Mouse (Mus musculus) liver, adult 2 months (tissue): ENCODE results near the gene Tshz2. TPM values are rescaled to one million over a fixed set of nuclear protein-coding genes. Genes with fewer than 3 reads are reported as not detected.

Experiments
- DNase-seq: peaks from one replicate; pipeline ENCODE4 v3.0.0-alpha.2; 2011; ENCODE audit warnings: low read depth, low spot score; ENCODE audit errors: extremely low read depth
- H3K27ac ChIP-seq: fragments of 200-500 bp; replicated peaks from 2 replicates; pipeline ENCODE4 v1.5.1; 2012; ENCODE audit warnings: low read depth, mild to moderate bottlenecking, control low read depth, inconsistent platforms, low read length; ENCODE audit not compliant: insufficient read depth
- H3K27me3 ChIP-seq: fragments of 200-500 bp; 2 replicates; pipeline ENCODE4 v1.6.1; 2012; ENCODE audit warnings: mild to moderate bottlenecking, moderate library complexity, low read length, inconsistent platforms; ENCODE audit not compliant: control insufficient read depth, insufficient read depth
- H3K36me3 ChIP-seq: fragments of 200-500 bp; 2 replicates; pipeline ENCODE4 v1.6.1; 2012; ENCODE audit warnings: low read length, inconsistent platforms; ENCODE audit not compliant: control insufficient read depth, insufficient read depth
- H3K4me1 ChIP-seq: fragments of 200-500 bp; 2 replicates; pipeline ENCODE4 v1.6.1; 2011; ENCODE audit warnings: low read length; ENCODE audit not compliant: control insufficient read depth, insufficient read depth
- H3K4me3 ChIP-seq: fragments of 200-500 bp; 2 replicates; pipeline ENCODE4 v1.5.1; 2011; ENCODE audit warnings: low read depth, mild to moderate bottlenecking, control low read depth, low read length, moderate library complexity; ENCODE audit not compliant: insufficient read depth
- H3K79me2 ChIP-seq: fragments of 200-500 bp; 2 replicates; pipeline ENCODE4 v1.6.1; 2012; ENCODE audit warnings: inconsistent platforms, mild to moderate bottlenecking, low read length, moderate library complexity; ENCODE audit not compliant: control insufficient read depth, insufficient read depth
- H3K9ac ChIP-seq: fragments of 200-500 bp; 2 replicates; pipeline ENCODE4 v1.6.1; 2012; ENCODE audit warnings: low read depth, mild to moderate bottlenecking, control low read depth, inconsistent platforms, low read length
- CTCF ChIP-seq: fragments of 200-500 bp; IDR thresholded peaks from 2 replicates; pipeline ENCODE4 v1.5.1; 2011; ENCODE audit warnings: low read depth, low read length, control low read depth
- POLR2A ChIP-seq: fragments of 200-500 bp; IDR thresholded peaks from 2 replicates; pipeline ENCODE4 v1.6.1; 2011; ENCODE audit warnings: low read length, control low read depth; ENCODE audit not compliant: insufficient read depth; ENCODE audit errors: extremely low read depth
- WGBS: fragments of 180-500 bp; shearing (Covaris S2); methylation state at CpG from one replicate; pipeline ENCODE4 v1.1.7; 2018; 5-methylcytosine and 5-hydroxymethylcytosine counted together
- polyA plus RNA-seq: library from polyadenylated mRNA; depleted of rRNA; stranded (reverse); fragments of >200 nt; gene quantifications from 2 replicates; pipeline ENCODE4 v1.2.3, GENCODE M21; 2012
- total RNA-seq: library from RNA; depleted of rRNA; stranded (reverse); fragments of >200 nt; gene quantifications from 2 replicates; pipeline ENCODE4 v1.2.3, GENCODE M21; 2014

Tshz2 gene
- total and polyA plus RNA-seq, 2 experiments = 3.3 to 4.1 TPM

- Histone ChIP-seq H3K27ac (no peak overlapping the region), H3K9ac (no peak overlapping the region), H3K4me3 (no peak overlapping the region), H3K4me1 (no peaks in the 10 kb centered on the region), H3K36me3 (no peaks in the 10 kb centered on the region), H3K79me2 (peaks cover 2% of the 10 kb centered on the region; the same call in 1 of the 2 replicates), H3K27me3 (no peaks in the 10 kb centered on the region)
- no peak for TF ChIP-seq CTCF
- no peak for TF ChIP-seq POLR2A
- DNase-seq = no peak
- 83% methylated on average over 8 of the region's 8 CpGs for WGBS
Observed at GRCm38 (mm10) chr2:169826833-169827232, 194.0 kb downstream of the Tshz2 start.

DNA sequence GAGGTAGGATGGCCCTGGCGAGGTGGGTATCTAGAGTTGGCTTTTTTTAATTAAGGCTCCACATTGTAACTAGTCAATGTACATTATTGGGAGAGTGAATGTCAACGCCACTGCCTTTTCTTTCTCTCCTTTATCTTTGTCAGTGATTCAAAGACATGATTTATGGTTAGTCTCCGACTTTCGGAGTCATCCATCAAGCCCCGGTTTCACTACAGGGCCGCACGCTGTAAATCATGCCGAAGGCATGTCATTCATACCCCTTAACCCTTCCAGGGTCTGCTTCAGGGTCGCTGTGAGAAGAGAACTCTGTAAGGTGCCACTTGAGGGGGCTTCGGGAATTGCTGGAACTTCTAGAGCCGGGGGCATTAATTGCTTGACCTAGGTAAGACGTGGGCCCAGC is 199.4 kb downstream of the Tshz2 start:
- DNase-seq = no peak
- no peak overlapping the region for H3K9ac ChIP-seq
- no peak overlapping the region for H3K27ac ChIP-seq
- no peaks in the 10 kb centered on the region for H3K4me1 ChIP-seq
- H3K27me3 ChIP-seq = no peaks in the 10 kb centered on the region
- H3K79me2 ChIP-seq = no peaks in the 10 kb centered on the region
- WGBS = 94% methylated on average over 12 of the region's 12 CpGs
- no peak overlapping the region for H3K4me3 ChIP-seq
- no peak for TF ChIP-seq POLR2A
- TF ChIP-seq CTCF = no peak
- no peaks in the 10 kb centered on the region for H3K36me3 ChIP-seq

DNA sequence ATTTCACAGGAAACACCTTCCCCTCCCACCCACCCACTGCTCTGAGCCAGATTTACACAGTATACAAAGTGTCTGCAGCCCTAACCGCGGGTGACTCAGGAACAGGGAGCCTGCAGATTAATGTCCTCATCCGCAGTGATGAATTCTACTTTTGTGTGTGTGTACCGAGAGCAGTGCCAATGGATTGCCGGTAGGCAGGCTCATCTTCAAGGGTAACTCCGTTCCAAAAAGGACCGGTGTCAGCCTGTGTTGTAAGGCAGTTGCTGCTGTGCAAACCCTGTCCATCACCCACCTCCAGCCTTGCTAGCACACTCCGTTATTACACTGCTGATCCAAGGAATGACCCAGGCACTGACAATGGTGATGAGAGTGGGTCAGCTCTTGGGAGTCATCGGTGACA is 200.8 kb downstream of the Tshz2 start:
- no peak overlapping the region for H3K9ac ChIP-seq
- WGBS = 82% methylated on average over 9 of the region's 9 CpGs
- no peak for DNase-seq

GRCm38 (mm10) chr2:169834602-169835001 is 201.8 kb downstream of the Tshz2 start:
- Histone ChIP-seq H3K4me3 (no peak overlapping the region), H3K9ac (no peak overlapping the region), H3K79me2 (no peaks in the 10 kb centered on the region), H3K36me3 (no peaks in the 10 kb centered on the region), H3K27me3 (no peaks in the 10 kb centered on the region), H3K27ac (no peak overlapping the region), H3K4me1 (no peaks in the 10 kb centered on the region)
- 61% methylated on average over 7 of the region's 7 CpGs for WGBS
- TF ChIP-seq CTCF (no peak), POLR2A (no peak)
- no peak for DNase-seq

More for the DNA sequence above, 200.8 kb downstream of the Tshz2 start:
- Histone ChIP-seq H3K27ac (no peak overlapping the region), H3K36me3 (no peaks in the 10 kb centered on the region), H3K79me2 (no peaks in the 10 kb centered on the region), H3K4me1 (no peaks in the 10 kb centered on the region), H3K27me3 (no peaks in the 10 kb centered on the region), H3K4me3 (no peak overlapping the region)
- TF ChIP-seq CTCF (no peak), POLR2A (no peak)

- no peak overlapping the region for H3K4me3 ChIP-seq
- WGBS = 92% methylated on average over 7 of the region's 7 CpGs
- no peak for DNase-seq
Observed at GRCm38 (mm10) chr2:169837031-169837605, 204.3 kb downstream of the Tshz2 start.

DNA sequence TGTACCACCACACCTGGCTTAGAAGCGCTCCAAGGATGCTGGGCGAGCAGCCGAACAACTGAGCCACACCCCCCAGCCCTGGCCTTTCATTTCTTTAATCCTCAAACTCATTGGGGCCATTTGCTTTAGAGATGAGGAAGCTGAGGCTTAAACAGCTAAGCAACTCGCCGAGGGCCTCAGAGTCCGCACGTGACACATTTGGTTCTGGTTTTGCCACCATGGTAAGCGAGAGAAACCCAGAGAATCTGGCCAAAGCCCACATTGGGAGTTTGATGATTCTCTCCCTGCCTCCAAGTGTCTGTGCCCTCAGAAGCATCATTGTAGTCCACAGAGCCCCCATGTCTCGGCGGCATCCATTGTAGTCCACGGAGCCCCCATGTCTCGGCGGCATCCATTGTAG is 205.7 kb downstream of the Tshz2 start:
- 96% methylated on average over 13 of the region's 13 CpGs for WGBS
- no peak for DNase-seq
- H3K4me3 ChIP-seq = no peak overlapping the region
- no peaks in the 10 kb centered on the region for H3K4me1 ChIP-seq
- no peaks in the 10 kb centered on the region for H3K27me3 ChIP-seq
- no peaks in the 10 kb centered on the region for H3K79me2 ChIP-seq
- no peak overlapping the region for H3K9ac ChIP-seq
- no peaks in the 10 kb centered on the region for H3K36me3 ChIP-seq
- TF ChIP-seq CTCF (no peak), POLR2A (no peak)
- H3K27ac ChIP-seq = no peak overlapping the region

More at GRCm38 (mm10) chr2:169837031-169837605, 204.3 kb downstream of the Tshz2 start:
- H3K27ac ChIP-seq = no peak overlapping the region
- no peak for TF ChIP-seq POLR2A
- TF ChIP-seq CTCF = no peak
- H3K36me3 ChIP-seq = no peaks in the 10 kb centered on the region
- H3K9ac ChIP-seq = no peak overlapping the region
- H3K4me1 ChIP-seq = no peaks in the 10 kb centered on the region
- H3K79me2 ChIP-seq = no peaks in the 10 kb centered on the region
- H3K27me3 ChIP-seq = no peaks in the 10 kb centered on the region
